Mouse (Mus musculus): ENCODE measurements around the gene Kctd12. TPM values are rescaled to one million over a fixed set of nuclear protein-coding genes. Genes with fewer than 3 reads are reported as not detected.

The Kctd12 gene
- total and polyA plus RNA-seq, 3 experiments = not detected

DNA sequence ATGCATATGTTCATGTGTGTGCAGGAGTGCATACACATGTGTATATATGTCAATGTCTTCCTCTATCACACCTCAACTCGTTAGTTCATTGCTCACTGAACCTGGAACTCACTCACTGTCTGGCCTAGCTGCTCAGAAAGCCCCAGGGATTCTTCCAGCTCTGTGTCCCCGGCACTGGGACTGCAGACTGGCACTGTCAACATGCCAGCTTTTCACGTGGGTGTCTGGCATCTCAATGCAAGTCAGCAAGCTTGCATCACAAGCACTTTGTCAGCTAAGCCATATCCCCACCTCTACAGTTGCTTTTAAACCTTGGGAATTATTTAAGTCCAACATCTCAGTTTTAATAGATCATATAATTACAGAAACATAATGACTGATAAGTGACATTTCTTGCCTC, 8.3 kb upstream of the Kctd12 start:
- Histone ChIP-seq H3K27me3 (ENCODE audit: control insufficient read depth in 1 of 2, insufficient read depth in 2 of 2, low read length in 2 of 2) (peaks cover 0 to 1% of the 10 kb centered on the region in 2 experiments; a peak in 1 of 4 replicates), H3K79me2 (ENCODE audit: control insufficient read depth, insufficient read depth, low read length, poor library complexity) (no peaks in the 10 kb centered on the region), H3K4me1 (ENCODE audit: control insufficient read depth in 1 of 2, insufficient read depth in 2 of 2, low read length in 2 of 2) (no peaks in the 10 kb centered on the region), H3K9ac (ENCODE audit: control insufficient read depth, low read depth, low read length, poor library complexity, severe bottlenecking) (no peak overlapping the region), H3K4me3 (ENCODE audit: control insufficient read depth in 1 of 2, insufficient read depth in 1 of 2, low read depth in 2 of 2, low read length in 2 of 2) (no peak overlapping the region), H3K36me3 (ENCODE audit: control insufficient read depth in 1 of 2, insufficient read depth in 2 of 2, low read length in 2 of 2) (no peaks in the 10 kb centered on the region), H3K27ac (ENCODE audit: control insufficient read depth, low read depth, low read length) (no peak overlapping the region), H3K9me3 (replicated peaks; ENCODE audit: insufficient read depth, low read length) (no peaks in the 10 kb centered on the region)
- TF ChIP-seq UBTF (IDR thresholded peaks at IDR 0.05; ENCODE audit: borderline replicate concordance, insufficient read depth, low read depth, low read length) = no peak
- no peak for TF ChIP-seq RAD21 (IDR thresholded peaks at IDR 0.05; ENCODE audit: low read depth, low read length)
- TF ChIP-seq USF2 (IDR thresholded peaks at IDR 0.05; ENCODE audit: borderline replicate concordance in 1 of 2, insufficient read depth in 1 of 2, low read depth in 1 of 2, low read length in 2 of 2) = no peak
- TF ChIP-seq CHD2 (IDR thresholded peaks at IDR 0.05; ENCODE audit: low read length) = no peak
- TF ChIP-seq MXI1 (IDR thresholded peaks at IDR 0.05; ENCODE audit: low read depth, low read length) = no peak
- TF ChIP-seq USF1 (IDR thresholded peaks at IDR 0.05; ENCODE audit: low read depth, low read length) = no peak
- no peak for TF ChIP-seq MAZ (IDR thresholded peaks at IDR 0.05; ENCODE audit: low read depth, low read length)
- no peak for TF ChIP-seq JUND (IDR thresholded peaks at IDR 0.05; ENCODE audit: low read depth, low read length)
- no peak for DNase-seq (ENCODE audit: low read depth, low spot score)

DNA sequence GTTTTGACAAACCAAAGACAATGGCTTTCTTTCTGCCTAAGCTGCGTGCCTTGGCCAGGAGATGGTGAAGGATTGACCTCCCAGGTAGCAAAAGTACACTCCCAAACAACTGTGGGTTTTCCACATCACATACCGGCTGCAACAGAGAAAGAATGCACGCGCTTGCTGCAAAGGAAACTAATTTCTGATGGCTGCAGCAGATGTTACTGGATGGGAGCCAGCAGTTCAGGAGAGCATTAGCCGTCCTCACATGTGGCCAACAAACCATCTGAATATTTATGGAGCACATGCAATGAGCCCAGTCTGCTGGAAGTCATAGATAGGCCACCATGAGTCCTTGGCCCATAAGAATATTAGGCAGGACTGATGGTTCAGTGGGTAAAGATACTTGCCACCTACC, 7.4 kb upstream of the Kctd12 start:
- Histone ChIP-seq H3K79me2 (ENCODE audit: control insufficient read depth, insufficient read depth, low read length, poor library complexity) (no peaks in the 10 kb centered on the region), H3K27ac (ENCODE audit: control insufficient read depth, low read depth, low read length) (no peak overlapping the region), H3K4me1 (ENCODE audit: control insufficient read depth in 1 of 2, insufficient read depth in 2 of 2, low read length in 2 of 2) (no peaks in the 10 kb centered on the region), H3K9ac (ENCODE audit: control insufficient read depth, low read depth, low read length, poor library complexity, severe bottlenecking) (no peak overlapping the region), H3K27me3 (ENCODE audit: control insufficient read depth in 1 of 2, insufficient read depth in 2 of 2, low read length in 2 of 2) (peaks cover 0 to 1% of the 10 kb centered on the region in 2 experiments; a peak in 1 of 4 replicates), H3K9me3 (replicated peaks; ENCODE audit: insufficient read depth, low read length) (no peaks in the 10 kb centered on the region), H3K36me3 (ENCODE audit: control insufficient read depth in 1 of 2, insufficient read depth in 2 of 2, low read length in 2 of 2) (no peaks in the 10 kb centered on the region), H3K4me3 (ENCODE audit: control insufficient read depth in 1 of 2, insufficient read depth in 1 of 2, low read depth in 2 of 2, low read length in 2 of 2) (no peak overlapping the region)
- TF ChIP-seq E2F4 (IDR thresholded peaks at IDR 0.05; ENCODE audit: borderline replicate concordance, low read depth, low read length) = no peak
- TF ChIP-seq UBTF (IDR thresholded peaks at IDR 0.05; ENCODE audit: borderline replicate concordance, insufficient read depth, low read depth, low read length) = no peak
- no peak for TF ChIP-seq CHD2 (IDR thresholded peaks at IDR 0.05; ENCODE audit: low read length)
- TF ChIP-seq TCF12 (IDR thresholded peaks at IDR 0.05; ENCODE audit: low read depth, low read length) = no peak
- no peak for TF ChIP-seq KAT2A (conservative IDR thresholded peaks at IDR 0.05; ENCODE audit: low read depth, low read length)
- TF ChIP-seq SMC3 (IDR thresholded peaks at IDR 0.05; ENCODE audit: low read depth, low read length) = no peak
- TF ChIP-seq USF2 (IDR thresholded peaks at IDR 0.05; ENCODE audit: borderline replicate concordance in 1 of 2, insufficient read depth in 1 of 2, low read depth in 1 of 2, low read length in 2 of 2) = no peak
- TF ChIP-seq ZMIZ1 (IDR thresholded peaks at IDR 0.05; ENCODE audit: low read depth, low read length) = no peak
- no peak for TF ChIP-seq BHLHE40 (IDR thresholded peaks at IDR 0.05; ENCODE audit: borderline replicate concordance, low read depth, low read length)
- no peak for TF ChIP-seq MAX (IDR thresholded peaks at IDR 0.05; ENCODE audit: low read length)
- TF ChIP-seq RAD21 (IDR thresholded peaks at IDR 0.05; ENCODE audit: low read depth, low read length) = no peak
- no peak for TF ChIP-seq SIN3A (IDR thresholded peaks at IDR 0.05; ENCODE audit: low read length)
- TF ChIP-seq MYB (IDR thresholded peaks at IDR 0.05; ENCODE audit: low read depth, low read length) = no peak
- no peak for DNase-seq (ENCODE audit: low read depth, low spot score)
